Mouse (Mus musculus) heart, adult 18-20 months (tissue): Measurements from ENCODE around the gene Bcl2l13. TPM values are rescaled to one million over a fixed set of nuclear protein-coding genes. Genes with fewer than 3 reads are reported as not detected.
"Not testable (repeated sequence)": the region's sequence is repeated elsewhere in the genome, so short reads cannot be mapped to it uniquely, and the experiment has no call there.

Source experiments
- DNase-seq, 2 experiments: peaks; one replicate each; pipeline ENCODE4 v3.0.0; 2021 to 2022; ENCODE audit warnings: mixed read lengths in 1 of 2
- total RNA-seq, 2 experiments: library from RNA; stranded (reverse); gene quantifications; 2 replicates each; pipeline ENCODE4 v1.2.3; 2021

Bcl2l13 gene
- total RNA-seq, 2 experiments from 2014 or later, result 78.0 to 86.7 TPM

GRCm38 (mm10) chr6:120901776-120902645, 66.0 kb downstream of the Bcl2l13 start:
- DNase-seq, result no peak

GRCm38 (mm10) chr6:120903450-120903912, 67.5 kb downstream of the Bcl2l13 start:
- DNase-seq, result peak; percentile 22 to 46

- DNase-seq, result no peak
Measured at GRCm38 (mm10) chr6:120903961-120904360, 67.9 kb downstream of the Bcl2l13 start.

GRCm38 (mm10) chr6:120905111-120905510, 69.1 kb downstream of the Bcl2l13 start:
- DNase-seq, result no peak

- no peak for DNase-seq
Measured at GRCm38 (mm10) chr6:120906521-120906920, 70.5 kb downstream of the Bcl2l13 start.

GRCm38 (mm10) chr6:120907876-120908597, 72.0 kb downstream of the Bcl2l13 start:
- not testable (repeated sequence) for DNase-seq

DNA sequence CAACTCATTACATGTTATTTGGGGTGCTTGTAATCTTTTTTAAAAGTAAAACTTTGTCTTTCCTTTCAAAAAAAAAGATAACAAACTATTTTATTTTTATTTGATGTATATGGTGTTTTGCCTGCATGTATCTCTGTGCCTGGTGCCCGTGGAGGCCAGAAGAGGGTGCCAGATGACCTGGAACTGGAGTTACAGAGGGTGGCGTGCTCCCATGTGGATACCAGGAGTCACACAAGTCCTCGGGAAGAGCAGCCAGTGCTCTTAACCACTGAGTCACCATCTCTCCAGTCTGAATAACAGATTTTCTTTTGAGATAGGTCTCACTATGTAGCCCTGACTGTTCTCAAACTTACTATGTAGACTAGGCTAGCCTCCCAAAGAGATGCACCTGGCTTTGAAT, 73.5 kb downstream of the Bcl2l13 start:
- no peak for DNase-seq

GRCm38 (mm10) chr6:120911213-120912007, 75.4 kb downstream of the Bcl2l13 start:
- peak; percentile 44 to 52 for DNase-seq

DNA sequence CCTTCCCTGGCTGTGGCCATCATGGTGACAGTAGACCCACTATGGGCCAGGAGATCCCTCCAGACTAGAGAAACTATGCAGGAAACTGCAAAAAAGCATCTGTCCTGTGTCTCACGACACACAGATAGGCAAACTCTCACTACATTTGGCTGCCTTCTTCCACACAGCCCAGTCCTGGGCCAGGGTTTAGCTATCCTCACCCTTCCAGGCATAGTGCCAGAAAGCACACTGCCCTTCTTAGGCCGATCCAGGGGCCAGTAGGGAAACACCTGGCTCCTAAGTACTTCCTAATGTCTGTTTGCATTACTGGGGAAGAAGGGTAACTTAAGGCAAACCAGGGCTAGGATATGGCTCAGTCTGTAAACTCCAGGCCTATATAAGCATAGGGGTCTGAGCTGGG, 76.9 kb downstream of the Bcl2l13 start:
- DNase-seq, result peak in 1 of 2 experiments; percentile 28

- no peak for DNase-seq
Measured at GRCm38 (mm10) chr6:120913783-120914182, 77.8 kb downstream of the Bcl2l13 start.

GRCm38 (mm10) chr6:120914533-120914910, 78.5 kb downstream of the Bcl2l13 start:
- no peak for DNase-seq

DNA sequence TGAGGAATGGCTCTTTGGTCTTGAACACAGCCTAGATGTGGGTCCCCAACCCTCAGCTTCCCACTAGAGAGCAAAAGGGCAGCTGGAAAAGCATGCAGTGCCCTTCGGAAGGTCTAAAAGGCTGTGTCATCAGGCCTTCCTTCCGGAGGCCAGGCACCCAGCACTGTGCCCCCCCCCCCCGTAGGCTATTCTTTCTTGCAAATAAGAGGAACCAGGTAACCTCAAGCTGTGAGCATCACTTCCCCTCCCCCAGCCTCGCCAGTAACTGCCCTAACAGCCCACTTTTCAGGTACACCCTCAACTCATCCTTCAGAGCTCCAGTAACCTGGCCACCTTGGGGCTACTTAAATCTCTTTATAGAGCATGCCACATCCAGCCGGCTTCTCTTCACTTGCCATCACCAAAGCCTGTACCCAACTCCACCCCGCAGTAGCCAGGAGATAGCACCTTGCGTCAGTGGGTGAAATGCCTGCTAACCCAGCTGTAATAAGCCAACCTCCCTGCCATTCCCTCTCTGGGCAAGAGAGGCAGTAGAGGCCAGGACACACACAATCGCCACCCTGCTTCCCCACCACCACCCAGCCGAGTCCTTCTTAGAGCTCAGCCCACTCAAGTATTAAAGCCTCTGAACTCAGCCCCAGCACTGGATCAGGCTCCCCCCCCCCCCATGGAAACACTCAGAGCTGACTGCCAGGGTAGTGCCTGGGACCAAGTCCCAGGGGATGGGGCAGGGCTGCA, 79.1 kb downstream of the Bcl2l13 start:
- DNase-seq, result peak in 1 of 2 experiments; percentile 20

DNA sequence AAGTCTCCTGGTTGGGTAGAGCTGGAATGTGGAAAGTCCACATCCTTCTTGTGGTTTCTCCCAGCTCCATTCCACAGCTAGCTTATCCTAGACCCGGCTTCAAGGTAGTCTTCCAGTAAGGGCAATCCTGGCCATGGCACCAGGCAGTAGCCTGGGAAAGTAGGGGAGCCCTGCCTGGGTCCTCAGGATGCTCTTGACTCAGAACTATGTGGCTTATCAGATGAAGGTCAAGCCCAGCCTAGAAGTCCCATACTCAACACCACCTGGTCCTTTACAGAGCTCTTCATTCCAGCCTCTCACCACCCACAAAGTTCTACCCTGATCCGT, 79.6 kb downstream of the Bcl2l13 start:
- no peak for DNase-seq

- DNase-seq, result peak; percentile 92 to 95
Measured at GRCm38 (mm10) chr6:120916074-120916971, 80.3 kb downstream of the Bcl2l13 start, which contains the start of gene Bid. Gene Bid (minus strand): TSS chr6:120916853.

- DNase-seq, result peak; percentile 42 to 48
Measured at GRCm38 (mm10) chr6:120916972-120917881, 81.2 kb downstream of the Bcl2l13 start.

GRCm38 (mm10) chr6:120917975-120918374, 82.0 kb downstream of the Bcl2l13 start:
- DNase-seq, result no peak

DNA sequence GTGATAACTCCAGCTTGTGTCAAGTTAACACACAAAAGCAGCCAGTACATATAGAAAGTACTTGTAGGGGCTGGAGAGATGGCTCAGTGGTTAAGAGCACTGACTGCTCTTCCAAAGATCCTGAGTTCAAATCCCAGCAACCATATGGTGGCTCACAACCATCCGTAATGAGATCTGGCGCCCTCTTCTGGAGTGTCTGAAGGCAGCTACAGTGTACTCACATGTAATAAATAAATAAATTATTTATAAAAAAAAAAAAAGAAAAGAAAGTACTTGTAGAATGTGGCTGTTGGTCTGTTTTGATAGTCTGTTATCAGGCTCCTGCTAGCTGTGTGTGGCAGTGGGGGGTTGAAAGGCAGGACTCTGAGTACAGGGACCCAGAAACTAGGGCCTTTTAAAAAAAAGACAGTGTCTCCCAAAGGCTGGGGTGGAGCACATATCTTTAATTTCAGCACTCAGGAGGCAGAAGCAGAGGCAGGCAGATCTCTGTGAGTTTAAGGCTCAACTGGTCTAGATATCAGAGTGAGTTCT, 88.8 kb downstream of the Bcl2l13 start:
- not testable (repeated sequence) for DNase-seq

- no peak for DNase-seq
Measured at GRCm38 (mm10) chr6:120926880-120927279, 90.9 kb downstream of the Bcl2l13 start.

DNA sequence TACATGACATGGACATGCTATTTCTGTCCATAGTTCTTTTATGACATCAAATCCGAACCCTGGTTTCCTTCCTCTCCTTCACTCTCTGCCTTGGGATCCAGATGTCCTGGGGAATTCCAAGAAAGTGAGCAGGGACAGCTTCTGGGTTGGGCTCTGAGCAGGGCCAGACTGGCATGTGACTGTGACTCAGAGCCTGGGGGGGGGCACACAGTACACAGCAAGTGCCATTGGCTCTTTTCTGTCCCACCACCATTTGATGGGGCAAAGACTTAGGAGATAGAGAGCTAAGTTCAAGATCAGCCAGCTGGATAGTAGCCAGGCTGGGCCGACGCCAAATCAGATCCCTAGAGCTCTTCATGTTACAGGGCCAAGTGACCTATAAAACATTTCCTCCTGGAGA, 91.8 kb downstream of the Bcl2l13 start:
- peak; percentile 57 to 60 for DNase-seq
